Mouse (Mus musculus) activated CD4-positive, CD25-positive, alpha-beta regulatory T cell, adult 4 months (primary cell): ENCODE data around the gene Pea15a. TPM values are rescaled to one million over a fixed set of nuclear protein-coding genes. Genes with fewer than 3 reads are reported as not detected.

Experiments used
- ATAC-seq: one replicate; pipeline ENCODE4 v1.8.0; 2017
- polyA plus RNA-seq, 2 experiments: library from polyadenylated mRNA; unstranded; fragments of 100-300 nt; shearing (Covaris generic); gene quantifications; one replicate each; pipeline ENCODE4 v1.2.1; 2017

The Pea15a gene
- polyA plus RNA-seq, 2 experiments from 2014 or later = 42.0 to 43.1 TPM

DNA sequence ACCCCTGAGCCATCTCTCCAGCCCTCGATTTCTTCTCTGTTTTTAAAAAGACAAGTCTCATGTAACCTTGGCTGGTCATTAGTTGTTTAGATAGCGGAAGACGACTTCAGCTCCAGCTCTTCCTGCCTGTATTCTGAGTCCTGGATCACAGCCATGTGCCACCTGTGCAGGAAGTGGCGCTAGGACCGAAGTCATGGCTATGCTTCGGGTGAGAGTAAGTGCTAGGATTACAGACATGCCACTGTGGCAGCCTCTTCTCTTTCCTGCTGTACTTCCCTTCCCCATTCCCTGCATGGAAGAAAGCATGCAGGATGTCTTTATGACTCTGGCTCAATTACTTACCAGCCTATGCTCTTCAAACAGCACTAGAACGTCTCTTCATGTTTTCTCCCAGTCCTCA lies 27.5 kb downstream of the Pea15a start:
- ATAC-seq = no peak

DNA sequence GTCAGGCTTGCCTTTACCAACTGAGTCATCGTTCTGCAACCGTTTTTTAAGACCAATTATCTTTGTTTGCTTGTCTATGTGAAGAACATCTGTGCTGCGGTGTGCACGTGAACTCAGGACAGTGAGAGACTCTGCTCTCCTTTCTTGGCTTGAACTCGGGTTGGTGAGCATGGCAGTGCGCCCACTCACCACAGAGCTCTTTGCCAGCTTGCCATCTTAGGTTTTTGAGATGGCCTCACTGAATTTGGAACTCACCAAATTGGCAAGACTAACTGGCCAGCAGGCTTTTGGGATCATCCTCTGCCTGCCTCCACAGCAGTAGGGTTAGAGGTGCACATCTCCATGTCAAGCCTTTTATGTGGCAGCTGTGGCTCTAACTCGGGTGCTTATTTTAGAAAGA lies 28.8 kb downstream of the Pea15a start:
- ATAC-seq = no peak

DNA sequence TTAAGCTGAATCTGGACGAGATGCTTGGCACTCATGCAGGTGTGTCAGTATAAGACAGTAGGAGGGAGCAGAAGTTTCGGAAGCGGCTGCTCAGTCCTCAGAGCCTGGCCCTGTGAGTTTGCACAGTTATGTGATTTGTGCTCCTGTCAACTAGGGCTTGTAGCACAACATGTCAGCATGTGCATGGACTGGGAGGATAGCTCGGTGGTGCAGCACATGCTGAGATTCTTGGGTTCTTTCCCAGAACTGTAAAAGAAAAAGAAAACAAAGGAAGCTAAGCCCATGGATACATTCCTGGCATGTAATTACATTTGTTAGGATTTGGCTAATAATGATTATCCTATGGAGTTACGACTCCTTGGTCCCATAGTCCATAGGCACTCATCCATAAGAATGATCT lies 33.4 kb downstream of the Pea15a start:
- ATAC-seq = no peak

DNA sequence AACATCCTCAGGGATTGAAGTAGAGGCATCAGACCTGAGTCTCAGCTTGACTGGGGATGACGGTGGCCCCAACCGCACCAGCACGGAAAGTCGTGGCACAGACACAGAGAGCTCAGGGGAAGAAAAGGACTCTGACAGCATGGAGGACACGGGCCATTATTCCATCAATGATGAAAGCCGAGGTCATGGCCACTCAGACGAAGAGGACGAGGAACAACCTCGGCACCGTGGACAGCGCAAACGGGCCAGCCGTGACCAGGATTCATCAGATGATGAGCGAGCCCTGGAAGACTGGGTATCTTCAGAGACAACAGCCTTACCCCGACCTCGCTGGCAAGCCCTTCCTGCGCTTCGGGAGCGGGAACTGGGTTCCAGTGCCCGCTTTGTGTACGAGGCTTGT lies 34.2 kb downstream of the Pea15a start:
- ATAC-seq = no peak

DNA sequence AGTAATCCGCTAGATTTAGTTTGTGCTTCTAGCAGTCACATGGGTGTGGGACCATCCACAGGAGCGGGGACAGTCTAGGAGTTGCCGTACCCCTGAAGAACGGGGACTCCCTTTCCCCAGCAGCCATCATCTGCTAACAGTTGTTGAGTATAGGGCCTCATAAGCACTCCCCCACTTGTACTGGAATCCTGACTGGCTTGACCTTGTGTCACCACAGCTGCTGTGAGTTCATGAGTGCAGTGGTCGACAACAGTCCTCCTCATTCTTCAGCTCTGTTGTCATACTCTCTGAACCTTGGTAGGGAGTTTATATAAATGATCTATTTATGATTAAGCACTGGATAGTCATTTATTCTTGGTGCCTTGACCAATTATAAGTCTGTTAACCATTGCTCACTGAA lies 36.8 kb downstream of the Pea15a start:
- ATAC-seq = no peak

DNA sequence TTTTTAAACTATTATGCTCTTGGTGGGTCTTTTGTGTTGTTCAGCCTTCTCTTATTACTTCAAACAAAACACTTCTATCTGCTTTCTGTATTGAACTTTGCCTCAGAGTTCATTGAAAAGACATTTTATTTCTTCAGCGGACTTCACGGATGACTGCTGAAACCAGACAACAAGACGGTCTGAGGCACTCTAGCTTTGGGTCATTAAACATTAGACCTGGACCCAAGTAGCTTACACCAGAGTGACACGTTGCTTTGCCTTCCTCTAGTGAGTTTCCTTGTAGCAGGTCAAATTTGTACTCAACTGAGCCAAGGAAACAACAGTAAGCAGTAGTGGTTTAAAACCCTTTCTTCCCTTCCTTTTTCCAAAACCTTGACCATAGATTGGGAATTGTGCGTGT lies 38.7 kb downstream of the Pea15a start:
- ATAC-seq = no peak

DNA sequence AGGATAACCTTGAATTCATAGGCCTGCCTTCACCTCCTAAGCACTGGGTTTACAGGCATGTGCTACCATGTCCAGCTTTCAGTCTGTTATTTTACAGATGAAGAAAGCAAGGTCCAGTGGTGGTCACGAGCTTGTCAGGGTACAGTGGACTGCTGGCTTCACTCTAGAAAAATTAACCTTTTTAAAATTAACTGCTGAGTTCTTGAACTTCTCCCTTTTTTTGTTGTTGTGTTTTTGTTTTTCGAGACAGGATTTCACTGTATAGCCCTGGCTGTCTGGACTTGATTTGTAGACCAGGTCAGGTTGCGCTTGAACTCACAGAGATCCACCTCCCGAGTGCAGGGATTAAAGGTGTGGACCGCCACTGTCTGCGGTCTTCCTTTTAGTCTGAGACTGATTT lies 43.6 kb downstream of the Pea15a start:
- ATAC-seq = no peak

DNA sequence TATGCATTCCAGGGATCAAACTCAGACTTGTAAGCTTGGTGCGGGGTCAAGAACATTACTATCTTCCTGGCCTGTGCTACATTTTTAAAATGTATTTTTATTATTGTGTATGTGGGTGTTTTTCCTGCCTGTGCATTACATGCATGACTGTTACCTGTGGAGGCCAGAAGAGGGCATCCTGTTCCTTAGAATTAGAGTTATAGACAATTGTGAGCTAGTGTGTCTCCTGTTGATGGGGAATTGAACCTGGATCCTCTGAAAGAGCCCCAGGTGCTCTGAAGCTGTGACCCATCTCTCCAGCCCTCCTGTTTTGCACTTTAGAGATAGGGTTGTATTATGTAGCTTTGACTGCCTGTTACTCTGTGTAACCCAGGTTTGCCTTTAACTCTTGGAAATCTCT lies 44.6 kb downstream of the Pea15a start:
- ATAC-seq = peak; percentile 57

DNA sequence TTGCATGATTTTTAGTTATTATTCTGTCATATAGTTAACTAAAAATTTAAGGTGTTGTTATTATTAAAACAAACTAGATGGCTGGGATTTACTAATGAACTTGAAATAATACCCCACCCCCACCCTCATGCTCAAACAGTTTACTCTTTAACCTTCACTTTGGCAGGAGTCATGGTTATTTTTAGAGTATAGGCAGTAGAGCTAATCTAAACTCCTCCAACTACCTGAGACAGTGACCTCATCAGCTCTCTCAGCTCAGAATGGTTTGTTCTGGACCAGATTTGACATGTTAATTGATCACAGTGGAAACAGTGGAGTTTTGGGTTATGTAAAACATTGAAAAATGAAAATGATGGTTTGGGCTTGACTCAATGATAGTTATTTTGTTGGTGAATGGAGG lies 46.1 kb downstream of the Pea15a start:
- ATAC-seq = no peak

DNA sequence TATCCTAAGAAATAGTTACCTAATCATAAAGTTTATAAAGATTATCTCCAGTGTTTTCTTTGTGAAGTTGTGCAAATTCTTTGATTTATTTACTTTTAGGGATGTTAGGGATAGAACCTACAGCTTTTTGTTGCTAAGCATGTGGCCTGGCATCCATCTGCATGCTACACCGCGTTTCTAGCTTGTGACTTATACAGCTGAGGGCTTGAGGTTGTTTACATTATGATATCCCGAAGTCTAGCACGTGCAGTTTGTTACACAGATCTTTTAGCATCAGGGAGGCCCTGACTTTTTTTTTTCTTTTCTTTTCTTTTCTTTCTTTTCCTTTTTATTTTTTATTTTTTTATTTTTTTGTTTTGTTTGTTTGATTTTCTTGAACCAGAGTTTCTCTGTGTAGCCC lies 46.6 kb downstream of the Pea15a start:
- ATAC-seq = no peak

DNA sequence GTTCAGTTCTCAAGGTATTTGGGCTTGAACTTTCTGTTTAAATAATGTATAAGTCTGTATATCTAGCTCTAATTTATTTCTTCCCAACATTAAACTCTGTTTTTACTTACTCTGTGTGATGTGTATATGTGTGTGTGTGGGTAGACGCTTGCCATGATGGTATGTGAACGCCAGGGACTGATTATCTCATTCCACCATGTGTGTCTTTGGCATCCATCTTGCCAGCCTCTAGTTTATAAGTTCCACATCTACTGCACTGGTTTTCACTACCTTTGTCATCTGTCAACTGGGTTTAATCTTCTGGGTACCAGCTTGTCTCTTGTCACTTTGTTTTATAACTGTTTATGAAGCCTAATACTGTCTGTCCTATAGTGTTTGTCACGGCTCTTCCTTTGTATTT lies 51.1 kb downstream of the Pea15a start:
- no peak for ATAC-seq

DNA sequence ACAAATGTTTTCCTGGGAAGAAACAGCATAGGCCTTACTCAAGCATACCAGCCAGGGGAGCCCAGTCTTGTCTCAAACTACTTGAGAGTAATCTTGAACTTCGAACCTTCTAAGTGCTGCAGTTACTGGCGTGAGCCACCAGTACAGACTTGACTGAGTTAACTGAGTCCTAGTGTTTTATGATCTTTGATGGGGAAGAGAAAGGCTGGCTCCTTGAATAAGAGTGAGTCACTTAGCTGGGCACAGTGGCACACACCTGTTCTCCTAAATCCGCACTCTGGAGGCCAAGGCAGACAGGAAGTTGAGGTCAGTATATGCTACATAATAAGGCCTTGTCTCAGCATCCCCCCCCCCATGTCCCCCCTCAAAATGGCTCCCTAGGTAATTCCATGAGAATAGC lies 52.1 kb downstream of the Pea15a start:
- no peak for ATAC-seq

DNA sequence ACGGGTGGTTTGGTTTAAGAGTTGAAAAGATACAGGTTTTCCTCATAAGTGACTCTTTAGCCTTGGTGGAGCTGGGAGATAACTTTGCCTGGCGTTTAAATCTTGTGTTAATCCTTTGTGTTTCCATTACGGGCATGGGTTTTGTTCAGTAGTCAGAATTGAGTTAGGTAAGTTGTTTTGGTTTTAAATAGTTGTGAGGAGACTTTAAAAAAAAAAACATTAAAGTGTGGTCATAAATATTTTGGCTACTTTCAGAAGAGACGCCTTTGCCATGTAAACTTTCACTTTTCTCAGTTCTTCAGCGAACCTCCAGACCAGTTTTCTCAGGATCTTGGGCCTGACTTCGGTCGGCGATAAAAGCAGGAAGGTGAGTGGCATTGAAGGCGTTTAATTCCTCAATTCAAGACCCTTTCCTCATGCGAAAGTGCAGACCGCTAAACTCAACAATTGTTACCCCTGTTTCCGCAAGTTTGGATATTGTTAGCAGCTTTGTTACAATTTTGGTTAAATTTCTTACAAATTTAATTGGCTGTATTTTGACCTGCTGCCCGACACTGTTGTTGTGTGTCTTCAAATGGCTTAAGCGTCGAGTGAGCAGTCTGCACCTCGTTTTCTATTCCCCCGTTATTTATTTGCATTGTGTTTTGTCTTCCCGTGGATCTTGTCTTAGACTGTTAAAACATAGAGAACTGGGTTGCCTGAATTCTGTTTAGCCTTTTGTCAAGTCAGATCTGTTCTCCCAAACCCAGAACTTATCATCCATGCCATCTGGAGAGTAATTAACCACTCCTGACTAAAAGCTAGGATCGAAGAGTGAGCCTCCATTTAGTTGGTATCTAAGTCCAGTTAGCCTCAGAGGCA lies 57.4 kb downstream of the Pea15a start:
- no peak for ATAC-seq

DNA sequence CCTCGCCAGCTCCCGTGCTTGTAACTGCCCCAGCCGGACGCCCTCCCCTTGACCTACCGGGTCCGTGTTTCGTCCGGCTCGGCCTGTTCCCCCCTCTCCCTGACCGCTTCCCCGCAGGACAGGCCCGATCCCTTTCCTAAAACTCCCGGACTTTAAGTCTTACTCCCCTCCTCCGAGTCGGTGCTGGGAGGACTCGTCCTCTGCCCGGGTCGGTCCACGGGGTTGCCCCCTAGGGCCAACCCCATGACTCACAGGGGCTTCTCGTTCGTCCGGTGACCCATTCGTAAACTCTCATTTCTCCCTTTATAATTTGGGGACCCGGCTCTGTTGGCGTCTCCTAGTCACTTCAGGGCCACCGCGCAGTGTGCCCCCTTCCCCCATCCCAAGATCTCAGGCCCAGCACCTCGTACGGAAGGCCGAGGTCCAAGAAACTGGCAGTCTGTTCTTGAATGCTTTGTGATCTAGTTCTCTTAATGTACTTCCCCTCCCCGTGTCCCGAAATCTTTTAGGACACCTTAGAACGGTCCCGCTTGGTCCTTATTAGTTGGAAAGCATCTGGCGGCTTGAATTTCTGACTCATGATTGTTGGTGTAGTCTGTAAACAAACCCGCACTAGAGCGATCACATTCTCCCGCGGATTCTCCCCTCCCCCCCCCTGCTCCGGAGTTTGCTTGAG lies 58.2 kb downstream of the Pea15a start:
- peak; percentile 11 for ATAC-seq

DNA sequence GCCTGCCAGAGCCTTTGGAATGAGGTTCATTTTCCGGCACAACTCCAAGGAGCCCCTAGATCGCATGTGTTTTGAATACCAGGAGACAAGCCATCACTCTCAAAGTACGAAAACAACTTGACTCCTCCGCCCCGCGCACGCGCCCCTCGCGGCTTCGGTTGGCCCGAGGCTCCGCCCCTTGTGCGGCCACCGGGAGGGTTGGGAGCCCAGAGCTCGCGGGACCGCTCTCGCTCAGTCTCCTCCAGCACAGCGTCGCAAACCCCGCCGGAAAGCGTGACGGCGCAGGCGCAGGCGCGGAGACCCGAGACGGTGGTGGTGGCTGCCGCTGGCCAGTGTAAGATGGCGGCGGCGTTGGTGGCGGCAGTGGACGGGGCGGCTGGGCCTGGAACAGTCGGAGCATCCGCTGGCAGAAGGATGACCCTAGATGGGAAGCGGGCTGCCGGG lies 58.7 kb downstream of the Pea15a start, which contains the start of gene Dcaf8:
TSS of gene Dcaf8 (plus strand) at position 250 of the 444 bp plus-strand sequence.
- peak; percentile 89 for ATAC-seq

Other genes with a start within 250 kb of the Pea15a start
- gene Vangl2, start 178.4 kb downstream of the Pea15a start, polyA plus RNA-seq = 1 to 10 TPM in 1 of 2 experiments, under 1 TPM in 1; 0.62 to 1.0 TPM
- gene Nhlh1, start 149.2 kb downstream of the Pea15a start, polyA plus RNA-seq = not detected
- gene Copa, start 124.3 kb downstream of the Pea15a start, polyA plus RNA-seq = 100 to 1,000 TPM in 1 of 2 experiments, 10 to 100 TPM in 1; 84.6 to 111 TPM
- gene Ncstn, start 124.0 kb downstream of the Pea15a start, polyA plus RNA-seq = 100 to 1,000 TPM in 1 of 2 experiments, 10 to 100 TPM in 1; 97.2 to 108 TPM
- 10 to 100 TPM; 68.1 to 70.7 TPM for gene Pex19, start 80.0 kb downstream of the Pea15a start, polyA plus RNA-seq
- 10 to 100 TPM; 51.0 to 78.8 TPM for gene Dcaf8, start 58.7 kb downstream of the Pea15a start, polyA plus RNA-seq
- gene Casq1, start 13.1 kb upstream of the Pea15a start, polyA plus RNA-seq = not detected
- not detected for gene Atp1a4, start 51.6 kb upstream of the Pea15a start, polyA plus RNA-seq
- gene Igsf8, start 54.8 kb upstream of the Pea15a start, polyA plus RNA-seq = 1 to 10 TPM; 3.4 to 3.8 TPM
- under 1 TPM; 0.08 to 0.12 TPM for gene Atp1a2, start 91.3 kb upstream of the Pea15a start, polyA plus RNA-seq
- gene Kcnj9, start 122.5 kb upstream of the Pea15a start, polyA plus RNA-seq = under 1 TPM in 1 of 2 experiments, not detected in 1; 0.08 TPM
- under 1 TPM in 1 of 2 experiments, not detected in 1; 0.15 TPM for gene Kcnj10, start 134.4 kb upstream of the Pea15a start, polyA plus RNA-seq
- 1 to 10 TPM; 5.6 to 7.3 TPM for gene Pigm, start 169.7 kb upstream of the Pea15a start, polyA plus RNA-seq